Mouse (Mus musculus): ENCODE measurements around the gene Flt3l. TPM values are rescaled to one million over a fixed set of nuclear protein-coding genes. Genes with fewer than 3 reads are reported as not detected.
"Not testable (repeated sequence)": the region's sequence is repeated elsewhere in the genome, so short reads cannot be mapped to it uniquely, and the experiment has no call there.

The Flt3l gene
- total RNA-seq, 2 experiments from 2014 or later: 1.3 to 3.6 TPM

DNA sequence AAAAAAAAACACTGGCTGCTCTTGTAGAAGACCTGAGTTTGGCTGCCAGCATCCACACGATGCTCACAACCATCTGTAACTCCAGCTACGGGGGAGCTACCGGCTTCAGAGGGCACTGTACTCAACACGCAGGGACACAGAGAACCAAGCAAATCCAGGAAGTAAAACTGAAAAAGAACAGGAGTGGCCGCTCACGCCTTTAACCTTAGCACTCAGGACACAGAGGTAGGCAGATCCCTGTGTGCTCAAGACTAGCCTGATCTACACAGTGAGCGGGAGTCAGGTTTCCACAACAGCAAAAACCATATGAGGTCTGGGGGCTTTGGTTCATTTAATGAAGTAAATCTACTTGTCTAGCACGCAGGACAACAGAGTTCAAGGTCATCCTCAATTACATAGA is 30.7 kb downstream of the Flt3l start:
- ATAC-seq (replicated peaks; ENCODE audit: low FRiP score, poor library complexity, severe bottlenecking): no peak

GRCm38 (mm10) chr7:45104941-45105340 is 31.3 kb downstream of the Flt3l start:
- ATAC-seq (replicated peaks; ENCODE audit: low FRiP score, poor library complexity, severe bottlenecking): no peak

DNA sequence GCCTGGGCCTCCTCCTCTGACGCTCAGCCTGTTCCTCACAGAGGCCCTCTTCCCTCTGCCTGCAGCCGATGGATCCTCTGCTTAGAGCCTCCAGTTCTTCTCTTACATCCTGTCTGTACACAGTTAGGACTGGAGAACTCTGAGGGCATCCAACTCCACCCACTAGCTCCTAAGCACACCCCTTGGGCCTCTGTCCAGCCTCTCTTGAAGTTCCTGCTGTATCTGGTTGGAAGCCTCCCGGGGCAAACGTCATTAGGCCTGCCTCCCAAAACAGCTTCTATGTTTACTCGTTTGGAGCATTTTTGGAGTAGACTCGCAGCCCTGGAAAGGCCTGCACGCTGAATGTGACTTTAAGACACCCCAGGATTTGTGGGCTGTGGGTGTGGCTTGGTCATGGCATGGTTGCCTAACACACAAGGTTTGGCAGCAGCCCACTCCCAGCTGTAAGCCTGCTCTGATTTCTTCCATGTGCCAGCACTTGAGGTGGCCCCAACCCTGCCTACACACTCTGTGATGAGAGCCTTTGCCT is 32.5 kb downstream of the Flt3l start, which contains the start of gene Fcgrt:
TSS of gene Fcgrt (minus strand) at position 200 of the 529 bp plus-strand sequence.
- no peak for ATAC-seq (replicated peaks; ENCODE audit: low FRiP score, poor library complexity, severe bottlenecking)

DNA sequence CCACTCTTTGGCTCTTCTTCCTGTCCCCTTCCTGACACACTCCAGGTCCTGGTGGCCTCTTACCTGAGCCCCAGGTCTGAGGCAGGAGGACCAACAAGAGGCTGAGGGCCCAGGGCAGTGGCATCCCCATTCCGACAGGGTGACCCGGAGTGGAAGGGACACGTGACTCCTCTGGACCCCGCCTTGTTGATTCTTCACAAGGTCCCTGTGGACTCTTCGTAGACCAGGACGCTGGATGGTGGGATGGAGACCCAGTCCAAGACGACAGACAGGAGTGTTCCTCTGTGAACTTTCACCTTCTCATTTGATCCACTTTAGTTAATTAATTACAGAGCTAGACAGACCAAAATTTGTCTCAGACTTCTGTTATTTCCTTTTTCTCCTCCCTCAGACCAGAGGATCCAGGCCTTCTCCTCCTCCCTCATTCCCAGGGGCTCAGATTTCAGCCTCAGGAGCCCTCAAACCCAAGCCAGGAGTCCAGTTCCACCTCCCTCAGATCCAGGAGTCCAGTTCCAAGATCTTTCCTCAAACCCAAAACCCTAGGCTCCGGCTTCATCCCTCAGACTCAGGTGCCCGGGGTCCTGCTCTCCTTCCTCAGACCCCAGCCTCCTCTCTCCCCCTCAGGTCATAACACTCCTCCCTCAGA is 33.2 kb downstream of the Flt3l start:
- ATAC-seq (replicated peaks; ENCODE audit: low FRiP score, poor library complexity, severe bottlenecking): no peak

DNA sequence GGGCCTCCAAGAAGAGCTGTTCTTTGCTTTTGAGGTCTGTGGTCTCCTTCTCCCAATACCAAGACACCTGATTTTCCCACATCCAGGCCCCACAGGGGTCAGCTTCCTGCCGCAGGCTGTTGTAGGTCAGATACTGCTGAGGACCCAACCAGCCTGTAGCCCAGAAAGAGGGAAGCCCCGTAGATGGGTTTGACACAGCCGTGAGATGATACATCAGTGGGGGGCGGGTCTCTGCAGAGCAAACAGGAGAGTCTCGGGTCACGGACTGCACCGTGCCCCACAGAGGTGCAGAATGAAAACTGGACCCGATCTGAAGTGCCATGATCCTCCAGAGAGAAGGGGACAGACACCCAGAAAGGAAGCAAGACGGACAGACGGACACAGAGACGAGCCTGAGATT is 33.8 kb downstream of the Flt3l start:
- no peak for ATAC-seq (replicated peaks; ENCODE audit: low FRiP score, poor library complexity, severe bottlenecking)

DNA sequence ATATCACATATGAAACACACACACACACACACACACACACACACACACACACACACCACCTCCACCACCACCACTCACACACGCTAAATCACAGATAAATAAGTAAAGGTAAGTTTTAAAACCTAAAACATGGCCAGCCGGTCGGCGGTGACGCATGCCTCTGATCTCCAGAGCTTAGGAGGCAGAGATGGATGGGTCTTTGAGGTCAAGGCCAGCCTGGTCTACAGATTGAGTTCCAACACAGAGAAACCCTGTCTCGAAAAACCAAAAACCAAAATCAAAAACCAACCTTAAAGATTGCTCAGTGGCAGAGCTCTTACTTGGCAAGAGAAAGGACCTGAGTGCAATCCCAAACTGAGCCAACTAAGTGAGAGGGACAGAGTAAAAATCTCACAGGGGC is 36.2 kb downstream of the Flt3l start:
- ATAC-seq (replicated peaks; ENCODE audit: low FRiP score, poor library complexity, severe bottlenecking): no peak

- ATAC-seq (replicated peaks; ENCODE audit: low FRiP score, poor library complexity, severe bottlenecking): no peak
Observed at GRCm38 (mm10) chr7:45098541-45099240, 37.5 kb downstream of the Flt3l start.

DNA sequence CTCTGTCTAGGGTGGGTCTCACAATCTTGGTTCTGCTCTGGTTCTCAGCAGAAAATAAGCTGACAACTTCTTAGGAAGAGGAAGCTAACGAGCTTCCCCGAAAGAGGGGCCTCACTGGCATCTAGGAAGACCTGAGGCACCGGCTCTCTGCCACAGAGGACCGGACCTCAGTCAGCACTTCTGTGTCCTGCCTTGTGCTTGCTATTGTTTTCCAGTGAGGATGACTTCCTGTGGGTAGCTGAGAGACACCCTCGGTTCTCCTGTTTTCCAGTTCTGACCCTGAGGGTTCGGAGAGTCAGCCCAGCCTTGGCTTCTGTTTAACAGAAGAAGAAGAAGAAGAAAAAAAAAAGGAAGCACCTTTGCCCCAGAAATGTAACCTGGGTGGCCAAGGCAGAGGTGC is 38.8 kb downstream of the Flt3l start:
- no peak for ATAC-seq (replicated peaks; ENCODE audit: low FRiP score, poor library complexity, severe bottlenecking)

DNA sequence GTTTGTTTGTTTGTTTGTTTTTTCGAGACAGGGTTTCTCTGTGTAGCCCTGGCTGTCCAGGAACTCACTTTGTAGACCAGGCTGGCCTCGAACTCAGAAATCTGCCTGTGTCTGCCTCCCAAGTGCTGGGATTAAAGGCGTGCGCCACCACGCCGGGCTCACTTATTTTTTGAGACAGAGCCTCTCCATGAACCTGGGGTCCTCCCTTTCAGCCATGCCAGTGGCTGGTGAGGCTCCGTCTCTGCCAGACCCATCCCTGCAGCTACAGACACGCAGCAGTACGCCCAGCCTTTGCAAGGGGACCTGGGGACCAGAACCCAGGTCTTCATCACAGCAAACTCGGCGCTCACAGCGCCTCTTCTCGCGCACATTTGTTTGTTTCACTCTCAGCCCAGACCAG is 40.3 kb downstream of the Flt3l start:
- not testable (repeated sequence) for ATAC-seq (replicated peaks; ENCODE audit: low FRiP score, poor library complexity, severe bottlenecking)

DNA sequence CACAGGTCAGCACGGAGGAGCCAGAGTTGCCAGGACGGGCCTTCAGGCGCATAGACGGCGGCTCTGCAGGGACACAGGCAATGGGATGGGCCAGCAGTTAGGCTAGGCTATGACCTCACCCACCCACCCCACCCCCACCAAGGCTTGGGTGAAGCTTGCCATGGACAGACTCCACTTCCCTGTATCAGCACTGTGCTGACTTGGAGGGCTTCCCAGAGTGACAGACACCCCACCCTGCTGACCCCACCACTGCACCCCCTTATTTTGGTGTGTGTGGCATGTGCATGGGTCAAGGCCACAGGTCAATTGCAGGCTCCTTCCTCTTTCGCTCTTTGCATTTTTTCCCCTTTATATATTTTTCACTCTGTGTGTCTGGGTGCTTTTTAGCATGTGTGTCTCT is 40.9 kb downstream of the Flt3l start:
- no peak for ATAC-seq (replicated peaks; ENCODE audit: low FRiP score, poor library complexity, severe bottlenecking)

GRCm38 (mm10) chr7:45094121-45094520 is 42.1 kb downstream of the Flt3l start:
- ATAC-seq (replicated peaks; ENCODE audit: low FRiP score, poor library complexity, severe bottlenecking): no peak

DNA sequence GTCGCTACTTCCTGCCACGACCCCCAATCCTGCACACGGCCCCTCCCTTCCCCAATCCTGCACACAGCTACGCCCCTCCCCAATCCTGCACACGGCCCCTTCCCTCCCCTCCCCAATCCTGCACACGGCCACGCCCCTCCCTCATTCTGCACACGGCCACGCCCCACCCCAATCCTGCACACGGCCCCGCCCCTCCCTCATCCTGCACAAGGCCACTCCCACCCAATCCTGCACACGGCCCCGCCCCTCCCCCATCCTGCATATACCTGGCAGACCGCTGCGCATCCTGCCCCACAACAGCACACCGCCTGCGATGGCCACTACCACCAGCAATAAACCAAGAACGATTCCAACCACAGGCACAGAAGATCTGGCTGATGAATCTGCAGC is 42.7 kb downstream of the Flt3l start:
- no peak for ATAC-seq (replicated peaks; ENCODE audit: low FRiP score, poor library complexity, severe bottlenecking)

GRCm38 (mm10) chr7:45092828-45093515 is 43.3 kb downstream of the Flt3l start:
- no peak for ATAC-seq (replicated peaks; ENCODE audit: low FRiP score, poor library complexity, severe bottlenecking)

DNA sequence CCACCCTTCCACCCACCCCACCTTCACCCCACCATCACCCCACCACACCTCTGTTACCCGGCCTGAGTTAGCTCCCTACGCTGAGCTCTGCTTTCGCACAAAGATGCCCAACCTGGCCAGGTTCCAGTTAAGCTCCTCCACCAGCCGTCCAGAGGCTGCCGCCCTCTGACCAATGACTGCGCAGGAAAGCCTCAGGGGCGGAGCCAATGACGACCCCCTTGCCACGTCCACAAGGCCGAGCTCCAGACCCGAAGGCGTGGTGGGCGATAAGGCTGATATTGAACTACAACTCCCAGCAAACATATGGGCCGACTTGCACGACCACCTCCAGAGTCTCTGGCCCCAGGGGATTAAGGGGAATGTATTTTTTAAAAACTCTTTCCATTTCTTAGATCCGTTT is 44.2 kb downstream of the Flt3l start, which contains the start of gene Rcn3:
TSS of gene Rcn3 (minus strand) at position 174 of the 400 bp plus-strand sequence.
- no peak for ATAC-seq (replicated peaks; ENCODE audit: low FRiP score, poor library complexity, severe bottlenecking)

DNA sequence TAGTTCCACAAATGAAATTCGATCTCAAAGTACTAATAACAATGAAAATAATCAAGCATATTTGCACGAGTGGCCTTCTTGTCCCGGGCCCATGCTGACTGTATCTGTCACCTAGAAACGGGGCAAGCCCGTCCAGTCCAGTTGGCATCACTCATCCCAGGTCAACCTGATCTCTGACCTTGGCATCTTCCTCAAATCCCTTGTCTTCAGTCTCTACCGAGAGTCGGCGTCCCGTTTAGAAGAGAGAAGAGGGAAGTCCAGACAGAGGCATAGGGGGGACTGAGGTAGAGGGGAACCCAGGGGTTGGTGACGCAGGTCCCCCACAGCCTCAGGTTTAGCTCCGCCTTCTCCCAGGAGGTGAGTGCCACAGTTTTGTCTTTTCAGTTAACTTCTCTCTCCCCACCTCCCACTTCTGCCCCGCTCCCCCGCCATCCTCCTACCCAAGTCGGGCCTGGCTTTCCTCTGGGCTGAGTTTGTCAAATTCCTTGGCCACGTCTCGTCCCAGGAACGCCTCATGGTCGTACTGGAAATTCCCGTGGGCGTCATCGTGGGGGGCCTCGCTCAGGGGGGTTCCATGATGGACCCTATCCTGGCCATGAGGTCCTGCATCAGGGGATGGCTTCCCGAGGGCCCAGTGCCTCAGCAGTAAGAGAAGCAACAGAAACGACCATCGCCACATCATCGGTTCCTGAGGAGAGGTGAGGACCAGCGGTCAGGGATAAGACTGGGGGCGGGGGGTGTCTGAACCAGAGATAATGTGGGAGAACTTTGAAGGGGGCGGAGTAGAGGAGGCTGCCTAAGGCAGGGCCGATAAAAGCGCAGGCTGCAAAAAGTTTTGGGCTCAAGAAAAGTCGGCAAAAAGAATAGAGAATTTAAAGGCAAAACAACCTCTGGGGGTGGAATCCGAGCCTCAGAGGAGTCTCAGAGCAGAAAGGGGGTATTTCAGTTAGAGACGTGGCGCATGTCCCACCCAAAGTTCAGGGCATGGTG is 44.9 kb downstream of the Flt3l start:
- ATAC-seq (replicated peaks; ENCODE audit: low FRiP score, poor library complexity, severe bottlenecking): no peak

GRCm38 (mm10) chr7:45090251-45090977 is 45.8 kb downstream of the Flt3l start:
- 0 out of 2 replicates have a peak, but pooled peaks have one; percentile 35 for ATAC-seq (replicated peaks; ENCODE audit: low FRiP score, poor library complexity, severe bottlenecking)

GRCm38 (mm10) chr7:45088597-45088996 is 47.6 kb downstream of the Flt3l start:
- no peak for ATAC-seq (replicated peaks; ENCODE audit: low FRiP score, poor library complexity, severe bottlenecking)

DNA sequence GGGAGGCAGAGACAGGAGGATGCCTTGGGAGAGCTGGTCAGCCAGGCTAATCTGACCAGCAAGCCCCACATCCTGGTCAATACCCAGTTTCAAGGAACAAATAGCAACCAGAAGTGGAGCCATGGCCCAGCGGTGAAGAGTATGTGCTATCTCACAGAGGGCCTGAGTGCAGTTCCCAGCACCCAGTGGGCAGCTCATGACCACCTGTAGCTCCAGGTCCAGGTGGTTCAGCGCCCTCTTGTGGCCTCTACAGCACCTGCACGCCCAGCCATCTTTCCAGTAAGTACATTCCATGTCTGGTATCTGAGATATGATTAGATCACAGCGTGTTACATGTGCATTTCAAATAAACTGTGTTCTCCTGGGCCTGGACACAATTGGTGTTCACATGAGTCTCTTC is 50.1 kb downstream of the Flt3l start:
- ATAC-seq (replicated peaks; ENCODE audit: low FRiP score, poor library complexity, severe bottlenecking): no peak
